Mouse (Mus musculus) adrenal gland, postnatal 10 days (tissue): ENCODE measurements around the gene Pim1. TPM values are rescaled to one million over a fixed set of nuclear protein-coding genes. Genes with fewer than 3 reads are reported as not detected.
"Not testable (repeated sequence)": the region's sequence is repeated elsewhere in the genome, so short reads cannot be mapped to it uniquely, and the experiment has no call there.

Experiments used
- DNase-seq: peaks from one replicate; pipeline ENCODE4 v3.0.0; 2021; ENCODE audit warnings: mixed read lengths
- long read RNA-seq, 2 experiments: library from polyadenylated mRNA; stranded (forward); transcript quantifications; one replicate each; pipeline ENCODE4 v2.0.0; 2021
- total RNA-seq, 2 experiments: library from RNA; stranded (reverse); gene quantifications; 2 replicates each; pipeline ENCODE4 v1.2.3; 2021

The Pim1 gene
- total RNA-seq, result 100 to 1,000 TPM in 1 of 2 experiments, 10 to 100 TPM in 1; 73.4 to 104 TPM
- long read RNA-seq, experiment 1, transcript Pim1-201 (6 exons, 2,698 nt), result major isoform, 99 of 140 reads
- long read RNA-seq, experiment 1, partial matches to known transcripts, result 2 of 140 reads
- long read RNA-seq, experiment 1, other reads (novel, unspliced or antisense), result 37 of 140 reads
- long read RNA-seq, experiment 2, transcript Pim1-201 (6 exons, 2,698 nt), result major isoform, 66 of 82 reads
- long read RNA-seq, experiment 2, transcript Pim1-203 (2 exons, 867 nt), result minor isoform, 5 of 82 reads
- long read RNA-seq, experiment 2, partial matches to known transcripts, result 3 of 82 reads
- long read RNA-seq, experiment 2, other reads (novel, unspliced or antisense), result 6 of 82 reads

GRCm38 (mm10) chr17:29490713-29491581 is at the start of gene Pim1:
TSS of gene Pim1 (plus strand) at chr17:29490753.
- peak; percentile 64 for DNase-seq

- no peak for DNase-seq
Observed at GRCm38 (mm10) chr17:29441562-29441961, 49.0 kb upstream of the Pim1 start.

- peak; percentile 53 for DNase-seq
Observed at GRCm38 (mm10) chr17:29442131-29442557, 48.4 kb upstream of the Pim1 start.

- no peak for DNase-seq
Observed at GRCm38 (mm10) chr17:29443724-29444123, 46.8 kb upstream of the Pim1 start.

GRCm38 (mm10) chr17:29445072-29445471 is 45.5 kb upstream of the Pim1 start:
- DNase-seq, result no peak

- no peak for DNase-seq
Observed at GRCm38 (mm10) chr17:29447323-29447722, 43.2 kb upstream of the Pim1 start.

GRCm38 (mm10) chr17:29448055-29448454 is 42.5 kb upstream of the Pim1 start:
- DNase-seq, result no peak

GRCm38 (mm10) chr17:29448561-29448960 is 42.0 kb upstream of the Pim1 start:
- DNase-seq, result no peak

GRCm38 (mm10) chr17:29450899-29451840 is 39.4 kb upstream of the Pim1 start:
- no peak for DNase-seq

- no peak for DNase-seq
Observed at GRCm38 (mm10) chr17:29451841-29452210, 38.7 kb upstream of the Pim1 start.

- DNase-seq, result not testable (repeated sequence)
Observed at GRCm38 (mm10) chr17:29454119-29454518, 36.4 kb upstream of the Pim1 start.

GRCm38 (mm10) chr17:29455411-29456120 is 35.0 kb upstream of the Pim1 start:
- DNase-seq, result no peak

- no peak for DNase-seq
Observed at GRCm38 (mm10) chr17:29456476-29456875, 34.1 kb upstream of the Pim1 start.

- DNase-seq, result no peak
Observed at GRCm38 (mm10) chr17:29456926-29457325, 33.6 kb upstream of the Pim1 start.

GRCm38 (mm10) chr17:29457795-29458560 is 32.6 kb upstream of the Pim1 start:
- DNase-seq, result peak; percentile 69

GRCm38 (mm10) chr17:29459321-29460118 is 31.0 kb upstream of the Pim1 start:
- DNase-seq, result peak; percentile 75

- no peak for DNase-seq
Observed at GRCm38 (mm10) chr17:29460119-29460505, 30.4 kb upstream of the Pim1 start.

GRCm38 (mm10) chr17:29463627-29464026 is 26.9 kb upstream of the Pim1 start:
- DNase-seq, result no peak

GRCm38 (mm10) chr17:29464068-29464467 is 26.5 kb upstream of the Pim1 start:
- no peak for DNase-seq
